Mouse (Mus musculus) CH12.LX (cell line): Measurements from ENCODE around the gene Itgb7. TPM values are rescaled to one million over a fixed set of nuclear protein-coding genes. Genes with fewer than 3 reads are reported as not detected.

Experiments used
- DNase-seq: peaks from one replicate; pipeline ENCODE4 v3.0.0-alpha.2; 2013; ENCODE audit errors: extremely low read depth
- H3K27ac ChIP-seq: 2 replicates; pipeline ENCODE4 v1.5.1; 2012; ENCODE audit warnings: low read depth, mild to moderate bottlenecking, control low read depth, moderate library complexity; ENCODE audit not compliant: insufficient read depth
- H3K27me3 ChIP-seq: replicated peaks from 2 replicates; pipeline ENCODE3; 2012; ENCODE audit warnings: inconsistent platforms
- H3K36me3 ChIP-seq, 2 experiments: replicated peaks in 1 of 2; 2 replicates each; pipeline versions ENCODE3 to v1.6.1; 2012; ENCODE audit warnings: inconsistent platforms in 1 of 2, low read length in 1 of 2, mild to moderate bottlenecking in 1 of 2, mixed read lengths in 1 of 2, moderate library complexity in 1 of 2; ENCODE audit not compliant: control insufficient read depth in 1 of 2, insufficient read depth in 1 of 2
- H3K4me1 ChIP-seq, 2 experiments: 2 replicates each; pipeline ENCODE4 v1.6.1; 2012; ENCODE audit warnings: inconsistent platforms in 1 of 2, moderate library complexity in 1 of 2; ENCODE audit not compliant: insufficient read depth in 2 of 2, control insufficient read depth in 1 of 2
- H3K4me2 ChIP-seq: 2 replicates; pipeline ENCODE4 v1.6.1; 2012; ENCODE audit warnings: low read depth, mild to moderate bottlenecking, control low read depth; ENCODE audit not compliant: poor library complexity, insufficient read depth, severe bottlenecking
- H3K4me3 ChIP-seq, 3 experiments: fragments of 150-350 bp in 1 of 3; sonication (generic) in 1 of 3; replicated peaks in 1 of 3; 2 replicates each; pipeline versions ENCODE3 to v1.5.1; 2011 to 2012; ENCODE audit warnings: low read depth in 2 of 3, low read length in 2 of 3, mild to moderate bottlenecking in 2 of 3, moderate library complexity in 2 of 3, control low read depth in 1 of 3, improper control_type of control experiment in 1 of 3, inconsistent platforms in 1 of 3, mixed read lengths in 1 of 3; ENCODE audit not compliant: poor library complexity in 1 of 3
- H3K79me2 ChIP-seq: replicated peaks from 2 replicates; pipeline ENCODE4 v1.6.1; 2012; ENCODE audit warnings: mild to moderate bottlenecking, moderate library complexity; ENCODE audit not compliant: control insufficient read depth, poor library complexity, insufficient read depth, severe bottlenecking; ENCODE audit errors: extremely low read depth
- H3K9ac ChIP-seq: 2 replicates; pipeline ENCODE4 v1.6.1; 2012; ENCODE audit warnings: low read depth, mild to moderate bottlenecking, control low read depth, moderate library complexity; ENCODE audit not compliant: insufficient read depth
- H3K9me3 ChIP-seq: replicated peaks from 2 replicates; pipeline ENCODE3; 2012; ENCODE audit warnings: low read length, inconsistent platforms, mixed read lengths
- BHLHE40 ChIP-seq: IDR thresholded peaks from 2 replicates; pipeline ENCODE4 v1.6.1; 2011; ENCODE audit warnings: mild to moderate bottlenecking, low read depth, low read length, improper control_type of control experiment
- CHD1 ChIP-seq: IDR thresholded peaks from 2 replicates; pipeline ENCODE4 v1.6.1; 2012; ENCODE audit warnings: low read depth, low read length, improper control_type of control experiment, inconsistent platforms
- CHD2 ChIP-seq: IDR thresholded peaks from 2 replicates; pipeline ENCODE4 v1.6.1; 2011; ENCODE audit warnings: low read length, improper control_type of control experiment
- CTCF ChIP-seq, 2 experiments: IDR thresholded peaks in 1 of 2; conservative IDR thresholded peaks in 1 of 2; 2 replicates each; pipeline ENCODE4 v1.5.1; 2011 to 2012; ENCODE audit warnings: low read depth in 2 of 2, low read length in 2 of 2, improper control_type of control experiment in 1 of 2, inconsistent platforms in 1 of 2, mild to moderate bottlenecking in 1 of 2, moderate library complexity in 1 of 2
- ETS1 ChIP-seq: conservative IDR thresholded peaks from 2 replicates; pipeline ENCODE4 v1.6.1; 2012; ENCODE audit warnings: low read depth, mild to moderate bottlenecking, inconsistent platforms, low read length, improper control_type of control experiment, moderate library complexity
- GABPA ChIP-seq: IDR thresholded peaks from 2 replicates; pipeline ENCODE4 v1.6.1; 2012; ENCODE audit warnings: low read depth, low read length, improper control_type of control experiment, inconsistent platforms; ENCODE audit not compliant: insufficient replicate concordance
- HCFC1 ChIP-seq: IDR thresholded peaks from 2 replicates; pipeline ENCODE4 v1.6.1; 2012; ENCODE audit warnings: low read depth, mild to moderate bottlenecking, inconsistent platforms, low read length, improper control_type of control experiment
- IRF4 ChIP-seq: IDR thresholded peaks from 2 replicates; pipeline ENCODE4 v1.6.1; 2014; ENCODE audit warnings: low read depth, mild to moderate bottlenecking, inconsistent platforms, low read length, improper control_type of control experiment
- JUND ChIP-seq: conservative IDR thresholded peaks from 2 replicates; pipeline ENCODE4 v1.6.1; 2011; ENCODE audit warnings: low read depth, low read length, improper control_type of control experiment
- KAT2A ChIP-seq: IDR thresholded peaks from 2 replicates; pipeline ENCODE4 v1.6.1; 2012; ENCODE audit warnings: low read length, improper control_type of control experiment, inconsistent platforms; ENCODE audit not compliant: insufficient replicate concordance
- MEF2A ChIP-seq: IDR thresholded peaks from 2 replicates; pipeline ENCODE4 v1.6.1; 2014; ENCODE audit warnings: low read depth, mild to moderate bottlenecking, inconsistent platforms, low read length, improper control_type of control experiment, borderline replicate concordance
- MXI1 ChIP-seq: IDR thresholded peaks from 2 replicates; pipeline ENCODE4 v1.6.1; 2011; ENCODE audit warnings: mild to moderate bottlenecking, low read depth, low read length, improper control_type of control experiment
- MYC ChIP-seq: IDR thresholded peaks from 2 replicates; pipeline ENCODE4 v1.6.1; 2011; ENCODE audit warnings: low read depth, mild to moderate bottlenecking, improper control_type of control experiment, low read length
- NELFE ChIP-seq: IDR thresholded peaks from 2 replicates; pipeline ENCODE4 v1.6.1; 2011; ENCODE audit warnings: low read depth, low read length, improper control_type of control experiment
- RAD21 ChIP-seq: IDR thresholded peaks from 2 replicates; pipeline ENCODE4 v1.6.1; 2011; ENCODE audit warnings: low read depth, mild to moderate bottlenecking, low read length, improper control_type of control experiment, moderate library complexity
- SIN3A ChIP-seq: IDR thresholded peaks from 2 replicates; pipeline ENCODE4 v1.6.1; 2012; ENCODE audit warnings: low read length, improper control_type of control experiment, inconsistent platforms
- SMC3 ChIP-seq: IDR thresholded peaks from 2 replicates; pipeline ENCODE4 v1.6.1; 2011; ENCODE audit warnings: low read depth, low read length, improper control_type of control experiment
- TCF12 ChIP-seq: IDR thresholded peaks from 2 replicates; pipeline ENCODE4 v1.6.1; 2014; ENCODE audit warnings: low read depth, mild to moderate bottlenecking, inconsistent platforms, low read length, improper control_type of control experiment
- USF2 ChIP-seq: conservative IDR thresholded peaks from 2 replicates; pipeline ENCODE4 v1.6.1; 2011; ENCODE audit warnings: low read depth, low read length, improper control_type of control experiment
- ZMIZ1 ChIP-seq: IDR thresholded peaks from 2 replicates; pipeline ENCODE4 v1.6.1; 2012; ENCODE audit warnings: low read depth, mild to moderate bottlenecking, inconsistent platforms, low read length, improper control_type of control experiment
- dilution Hi-C: fragments of 300-500 bp; cut with MboI; formaldehyde crosslinking; loops from 2 replicates; pipeline ENCODE4 v1.14.3; 2020; ENCODE audit warnings: low sequenced_read_pairs; ENCODE audit not compliant: extremely low pct_unique_long_range_greater_than_20kb, extremely low pct_ligation_motif_present
- in situ Hi-C: fragments of 300-500 bp; cut with MboI; formaldehyde crosslinking; loops from 3 replicates; pipeline ENCODE4 v1.14.3; 2019; ENCODE audit warnings: low sequenced_read_pairs, low pct_ligation_motif_present, low pct_unique_long_range_greater_than_20kb, mixed read lengths
- polyA plus RNA-seq: library from polyadenylated mRNA; unstranded; fragments of >175 nt; gene quantifications from 2 replicates; pipeline ENCODE4 v1.2.1, GENCODE M21; 2012; ENCODE audit warnings: low read depth; ENCODE audit not compliant: insufficient read length
- total RNA-seq, 2 experiments: library from RNA; depleted of rRNA; stranded (reverse); fragments of 300-350 nt in 1 of 2; fragments of >200 nt in 1 of 2; gene quantifications; 2 replicates each; pipeline ENCODE4 v1.2.3; 2012 to 2014

Gene Itgb7
- total and polyA plus RNA-seq, 3 experiments = 1.8 to 17.7 (median 2.8) TPM

DNA sequence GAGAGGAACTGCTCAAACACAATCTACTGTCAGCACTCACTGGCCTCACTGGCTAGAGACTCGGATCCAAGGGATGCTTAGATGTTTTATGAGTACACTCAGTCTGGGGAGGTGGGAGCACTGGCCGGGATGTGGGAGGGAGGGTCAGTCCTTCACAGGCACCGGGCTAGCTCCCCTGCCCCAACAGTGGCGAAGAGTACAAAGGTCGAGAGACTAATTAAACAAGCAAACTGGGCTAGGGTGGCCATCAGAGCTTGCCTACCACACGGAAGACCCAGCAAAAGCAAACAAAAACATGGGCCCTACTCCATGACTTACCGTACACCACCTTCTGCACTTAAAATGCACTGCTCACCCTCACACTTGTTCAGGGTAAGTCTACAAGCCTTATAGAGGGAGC lies 40.0 kb downstream of the Itgb7 start:
- H3K27ac ChIP-seq = no peak overlapping the region
- dilution Hi-C loops = no loop called here
- peaks cover 2% of the 10 kb centered on the region for H3K27me3 ChIP-seq
- H3K79me2 ChIP-seq = no peaks in the 10 kb centered on the region
- H3K4me2 ChIP-seq = no peak overlapping the region
- H3K36me3 ChIP-seq = no peaks in the 10 kb centered on the region
- no peak for DNase-seq
- peaks cover 17 to 59% of the 10 kb centered on the region in 2 experiments for H3K4me1 ChIP-seq
- no peak overlapping the region for H3K9ac ChIP-seq
- no peaks in the 10 kb centered on the region for H3K9me3 ChIP-seq
- H3K4me3 ChIP-seq = no peak overlapping the region
- in situ Hi-C loops = no loop called here
- TF ChIP-seq JUND (no peak), KAT2A (no peak), SMC3 (no peak), IRF4 (no peak), CHD2 (no peak), MEF2A (no peak), GABPA (no peak), RAD21 (no peak), CHD1 (no peak), TCF12 (no peak), CTCF (conservative IDR thresholded peaks at IDR 0.05 in 1 of 2, IDR thresholded peaks at IDR 0.05 in 1 of 2; ENCODE audit: low read depth in 2 of 2, low read length in 2 of 2) (no peak), HCFC1 (no peak), MYC (no peak), NELFE (no peak), ZMIZ1 (no peak), MXI1 (no peak), ETS1 (no peak), USF2 (no peak)

DNA sequence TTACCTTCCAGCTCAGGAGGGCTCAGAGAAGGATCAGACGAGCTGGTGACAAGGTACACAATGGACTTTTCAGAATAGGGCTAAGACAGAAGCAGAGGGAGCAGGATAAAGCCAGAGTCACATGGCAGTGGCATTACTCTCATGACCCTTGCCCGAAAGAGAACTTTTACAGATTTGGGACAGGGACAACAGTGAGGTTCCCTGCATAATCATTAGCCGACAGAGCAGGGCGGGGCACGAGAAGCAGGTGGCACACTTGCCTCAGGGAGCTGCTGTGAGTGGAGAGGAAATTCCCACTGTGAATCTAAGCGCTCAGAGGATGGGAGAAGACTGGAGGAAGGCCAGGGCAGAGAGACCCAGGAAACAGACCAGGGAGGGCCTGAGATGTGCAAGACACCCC lies 42.9 kb downstream of the Itgb7 start:
- peaks cover 2% of the 10 kb centered on the region for H3K27me3 ChIP-seq
- dilution Hi-C loops (no loop called here), in situ Hi-C loops (no loop called here)
- no peak overlapping the region for H3K4me2 ChIP-seq
- DNase-seq = no peak
- no peaks in the 10 kb centered on the region for H3K9me3 ChIP-seq
- peaks cover 17 to 46% of the 10 kb centered on the region in 2 experiments for H3K4me1 ChIP-seq
- H3K27ac ChIP-seq = no peak overlapping the region
- H3K9ac ChIP-seq = no peak overlapping the region
- H3K4me3 ChIP-seq = no peak overlapping the region
- H3K36me3 ChIP-seq = peaks cover 0 to 3% of the 10 kb centered on the region in 2 experiments
- H3K79me2 ChIP-seq = no peaks in the 10 kb centered on the region
- TF ChIP-seq SIN3A = no peak
- 0 out of 2 replicates have a peak, but pooled peaks have one; percentile 28 for TF ChIP-seq BHLHE40
